Mouse (Mus musculus) intestine, embryonic 15.5 days (tissue): ENCODE data around the gene Xpo5. TPM values are rescaled to one million over a fixed set of nuclear protein-coding genes. Genes with fewer than 3 reads are reported as not detected.

Source experiments
- ATAC-seq: fragments of 200-750 bp; cut with Nextera tagmentation; 2 replicates; pipeline ENCODE4 v1.8.0; 2017; ENCODE audit warnings: moderate TSS enrichment, moderate library complexity
- H3K27ac ChIP-seq: fragments of 300-500 bp; sonication (generic); 2 replicates; pipeline ENCODE4 v1.5.1; 2015; ENCODE audit warnings: mild to moderate bottlenecking, inconsistent platforms
- H3K27me3 ChIP-seq: fragments of 300-500 bp; sonication (generic); replicated peaks from 2 replicates; pipeline ENCODE4 v1.6.1; 2015; ENCODE audit warnings: inconsistent platforms
- H3K36me3 ChIP-seq: fragments of 300-500 bp; sonication (generic); 2 replicates; pipeline ENCODE4 v1.6.1; 2015; ENCODE audit warnings: inconsistent platforms
- H3K4me1 ChIP-seq: fragments of 300-500 bp; sonication (generic); replicated peaks from 2 replicates; pipeline ENCODE4 v1.6.1; 2015; ENCODE audit warnings: inconsistent platforms
- H3K4me2 ChIP-seq: fragments of 300-500 bp; sonication (generic); replicated peaks from 2 replicates; pipeline ENCODE4 v1.6.1; 2015; ENCODE audit warnings: mild to moderate bottlenecking, inconsistent platforms
- H3K4me3 ChIP-seq: fragments of 300-500 bp; sonication (generic); replicated peaks from 2 replicates; pipeline ENCODE4 v1.5.1; 2015; ENCODE audit warnings: inconsistent platforms
- H3K9ac ChIP-seq: fragments of 300-500 bp; sonication (generic); 2 replicates; pipeline ENCODE4 v1.6.1; 2015; ENCODE audit warnings: inconsistent platforms
- H3K9me3 ChIP-seq: fragments of 300-500 bp; sonication (generic); 2 replicates; pipeline ENCODE4 v1.6.1; 2016; ENCODE audit warnings: inconsistent platforms
- WGBS: fragments of 180-500 bp; shearing (Covaris S2); methylation state at CpG from one replicate; pipeline ENCODE4 v1.1.7; 2015; 5-methylcytosine and 5-hydroxymethylcytosine counted together
- polyA plus RNA-seq: library from polyadenylated mRNA; unstranded; fragments of >200 nt; fragmentation: Nextera tagmentation; extraction: Ambion mirVana; gene quantifications from 2 replicates; pipeline ENCODE4 v1.2.1, GENCODE M21; 2015

The Xpo5 gene
- polyA plus RNA-seq, 1 experiment from 2014 or later: 31.9 TPM

- H3K4me1 ChIP-seq: 0 out of 2 replicates have a peak, but pooled peaks cover 6% of the 10 kb centered on the region
- H3K9ac ChIP-seq: no peak overlapping the region
- H3K9me3 ChIP-seq: no peaks in the 10 kb centered on the region
- H3K27me3 ChIP-seq: no peaks in the 10 kb centered on the region
- peaks cover 34% of the 10 kb centered on the region for H3K36me3 ChIP-seq
- no peak overlapping the region for H3K4me2 ChIP-seq
- H3K4me3 ChIP-seq: no peak overlapping the region
- no peak overlapping the region for H3K27ac ChIP-seq
- no peak for ATAC-seq
Observed at GRCm38 (mm10) chr17:46206676-46207075, 4.1 kb downstream of the Xpo5 start.

- Histone ChIP-seq H3K9me3 (no peaks in the 10 kb centered on the region), H3K4me2 (no peak overlapping the region), H3K4me3 (no peak overlapping the region), H3K4me1 (no peaks in the 10 kb centered on the region), H3K9ac (no peak overlapping the region), H3K27ac (no peak overlapping the region), H3K27me3 (no peaks in the 10 kb centered on the region), H3K36me3 (peaks cover 58% of the 10 kb centered on the region)
- WGBS: 72% methylated on average over 3 of the region's 3 CpGs
- no peak for ATAC-seq
Observed at GRCm38 (mm10) chr17:46210550-46210949, 8.0 kb downstream of the Xpo5 start.

- ATAC-seq: no peak
- Histone ChIP-seq H3K4me1 (no peaks in the 10 kb centered on the region), H3K9ac (no peak overlapping the region), H3K27ac (no peak overlapping the region), H3K9me3 (no peaks in the 10 kb centered on the region), H3K4me2 (no peak overlapping the region), H3K36me3 (peaks cover 63% of the 10 kb centered on the region), H3K27me3 (no peaks in the 10 kb centered on the region), H3K4me3 (no peak overlapping the region)
- 90% methylated on average over 3 of the region's 3 CpGs for WGBS
Observed at GRCm38 (mm10) chr17:46221601-46222000, 19.0 kb downstream of the Xpo5 start.

GRCm38 (mm10) chr17:46227576-46227975 is 25.0 kb downstream of the Xpo5 start:
- Histone ChIP-seq H3K9ac (no peak overlapping the region), H3K4me3 (no peak overlapping the region), H3K36me3 (peaks cover 54% of the 10 kb centered on the region), H3K9me3 (no peaks in the 10 kb centered on the region), H3K27me3 (no peaks in the 10 kb centered on the region), H3K27ac (no peak overlapping the region), H3K4me1 (no peaks in the 10 kb centered on the region), H3K4me2 (no peak overlapping the region)
- ATAC-seq: no peak
- 88% methylated on average over 7 of the region's 7 CpGs for WGBS

- Histone ChIP-seq H3K27ac (no peak overlapping the region), H3K4me3 (no peak overlapping the region), H3K9ac (no peak overlapping the region), H3K36me3 (peaks cover 49% of the 10 kb centered on the region), H3K4me1 (no peaks in the 10 kb centered on the region), H3K4me2 (no peak overlapping the region), H3K27me3 (no peaks in the 10 kb centered on the region), H3K9me3 (no peaks in the 10 kb centered on the region)
- ATAC-seq: no peak
- WGBS: 95% methylated on average over 1 of the region's 1 CpGs
Observed at GRCm38 (mm10) chr17:46236067-46236466, 33.5 kb downstream of the Xpo5 start.

- H3K4me1 ChIP-seq: no peaks in the 10 kb centered on the region
- peaks cover 50% of the 10 kb centered on the region for H3K36me3 ChIP-seq
- no peaks in the 10 kb centered on the region for H3K9me3 ChIP-seq
- no peak overlapping the region for H3K4me3 ChIP-seq
- H3K4me2 ChIP-seq: no peak overlapping the region
- ATAC-seq: no peak
- 93% methylated on average over 6 of the region's 6 CpGs for WGBS
- H3K9ac ChIP-seq: no peak overlapping the region
- no peaks in the 10 kb centered on the region for H3K27me3 ChIP-seq
- no peak overlapping the region for H3K27ac ChIP-seq
Observed at GRCm38 (mm10) chr17:46237079-46237478, 34.5 kb downstream of the Xpo5 start.

- H3K9me3 ChIP-seq: no peaks in the 10 kb centered on the region
- H3K27ac ChIP-seq: no peak overlapping the region
- ATAC-seq: no peak
- no peak overlapping the region for H3K4me3 ChIP-seq
- no peak overlapping the region for H3K9ac ChIP-seq
- no peaks in the 10 kb centered on the region for H3K27me3 ChIP-seq
- H3K4me2 ChIP-seq: no peak overlapping the region
- WGBS: 79% methylated on average over 5 of the region's 5 CpGs
- 0 out of 2 replicates have a peak, but pooled peaks cover under 1% of the 10 kb centered on the region for H3K4me1 ChIP-seq
- H3K36me3 ChIP-seq: peaks cover 54% of the 10 kb centered on the region
Observed at GRCm38 (mm10) chr17:46237480-46237879, 34.9 kb downstream of the Xpo5 start.

- Histone ChIP-seq H3K36me3 (peaks cover 59% of the 10 kb centered on the region), H3K27me3 (no peaks in the 10 kb centered on the region), H3K4me1 (peaks cover 4% of the 10 kb centered on the region; the same call in 1 of the 2 replicates), H3K9ac (no peak overlapping the region), H3K9me3 (no peaks in the 10 kb centered on the region), H3K4me3 (no peak overlapping the region), H3K4me2 (no peak overlapping the region), H3K27ac (no peak overlapping the region)
- 91% methylated on average over 15 of the region's 15 CpGs for WGBS
- ATAC-seq: no peak
Observed at GRCm38 (mm10) chr17:46239516-46240114, 37.0 kb downstream of the Xpo5 start.

- Histone ChIP-seq H3K9me3 (no peaks in the 10 kb centered on the region), H3K4me1 (peaks cover 4% of the 10 kb centered on the region; the same call in 1 of the 2 replicates), H3K4me3 (no peak overlapping the region), H3K27ac (no peak overlapping the region), H3K4me2 (no peak overlapping the region), H3K9ac (no peak overlapping the region), H3K36me3 (peaks cover 62% of the 10 kb centered on the region), H3K27me3 (no peaks in the 10 kb centered on the region)
- 59% methylated on average over 11 of the region's 11 CpGs for WGBS
- no peak for ATAC-seq
Observed at GRCm38 (mm10) chr17:46241471-46241870, 38.9 kb downstream of the Xpo5 start.

GRCm38 (mm10) chr17:46242274-46242673 is 39.7 kb downstream of the Xpo5 start:
- Histone ChIP-seq H3K9me3 (no peaks in the 10 kb centered on the region), H3K9ac (no peak overlapping the region), H3K4me2 (no peak overlapping the region), H3K4me3 (no peak overlapping the region), H3K36me3 (peaks cover 54% of the 10 kb centered on the region), H3K27me3 (no peaks in the 10 kb centered on the region), H3K4me1 (peaks cover 10% of the 10 kb centered on the region), H3K27ac (no peak overlapping the region)
- no peak for ATAC-seq
- 86% methylated on average over 13 of the region's 13 CpGs for WGBS

GRCm38 (mm10) chr17:46242993-46243392 is 40.4 kb downstream of the Xpo5 start:
- H3K4me1 ChIP-seq: peaks cover 10% of the 10 kb centered on the region
- no peaks in the 10 kb centered on the region for H3K9me3 ChIP-seq
- no peak overlapping the region for H3K4me2 ChIP-seq
- H3K4me3 ChIP-seq: no peak overlapping the region
- no peaks in the 10 kb centered on the region for H3K27me3 ChIP-seq
- peaks cover 52% of the 10 kb centered on the region for H3K36me3 ChIP-seq
- ATAC-seq: no peak
- 75% methylated on average over 4 of the region's 4 CpGs for WGBS
- H3K9ac ChIP-seq: no peak overlapping the region
- no peak overlapping the region for H3K27ac ChIP-seq

GRCm38 (mm10) chr17:46243624-46244023 is 41.0 kb downstream of the Xpo5 start:
- H3K27me3 ChIP-seq: no peaks in the 10 kb centered on the region
- H3K36me3 ChIP-seq: peaks cover 48% of the 10 kb centered on the region
- 84% methylated on average over 2 of the region's 2 CpGs for WGBS

GRCm38 (mm10) chr17:46244579-46244978 is 42.0 kb downstream of the Xpo5 start:
- Histone ChIP-seq H3K36me3 (peaks cover 50% of the 10 kb centered on the region), H3K4me3 (no peak overlapping the region), H3K9me3 (no peaks in the 10 kb centered on the region), H3K9ac (no peak overlapping the region), H3K27me3 (no peaks in the 10 kb centered on the region), H3K4me1 (peaks cover 21% of the 10 kb centered on the region), H3K27ac (no peak overlapping the region), H3K4me2 (no peak overlapping the region)
- 74% methylated on average over 10 of the region's 10 CpGs for WGBS
- ATAC-seq: no peak

More at GRCm38 (mm10) chr17:46243624-46244023, 41.0 kb downstream of the Xpo5 start:
- H3K9me3 ChIP-seq: no peaks in the 10 kb centered on the region
- H3K4me3 ChIP-seq: no peak overlapping the region
- peaks cover 11% of the 10 kb centered on the region for H3K4me1 ChIP-seq
- no peak overlapping the region for H3K9ac ChIP-seq
- no peak for ATAC-seq
- no peak overlapping the region for H3K4me2 ChIP-seq
- no peak overlapping the region for H3K27ac ChIP-seq
